Mouse (Mus musculus) liver, postnatal 0 days (tissue): ENCODE results near the gene Nf1.

Experiments used
- CTCF ChIP-seq: sonication (generic); IDR thresholded peaks from 2 replicates; pipeline ENCODE4 v1.5.1; 2016; ENCODE audit warnings: antibody characterized with exemption, low read depth
- EP300 ChIP-seq: IDR thresholded peaks from 2 replicates; pipeline ENCODE4 v1.6.1; 2016; ENCODE audit warnings: antibody characterized with exemption, low read depth, mild to moderate bottlenecking

- TF ChIP-seq CTCF = no peak
- TF ChIP-seq EP300 = no peak
These were observed 4.4 kb upstream of the Nf1 start for GRCm38 (mm10) chr11:79335077-79335476.
